Mouse (Mus musculus) forebrain, embryonic 10.5 days (tissue): ENCODE measurements around the gene Ctnnd2. TPM values are rescaled to one million over a fixed set of nuclear protein-coding genes. Genes with fewer than 3 reads are reported as not detected.

Experiments used
- DNase-seq: peaks from one replicate; pipeline ENCODE4 v3.0.0-alpha.2; 2017; ENCODE audit warnings: low spot score; ENCODE audit errors: extremely low spot score
- H3K27ac ChIP-seq: fragments of 300-500 bp; sonication (generic); 2 replicates; pipeline ENCODE4 v1.5.1; 2016; ENCODE audit warnings: mild to moderate bottlenecking
- H3K27me3 ChIP-seq: fragments of 300-500 bp; sonication (generic); 2 replicates; pipeline ENCODE4 v1.6.1; 2016; ENCODE audit warnings: mild to moderate bottlenecking; ENCODE audit not compliant: poor library complexity, severe bottlenecking
- H3K36me3 ChIP-seq: fragments of 300-500 bp; sonication (generic); replicated peaks from 2 replicates; pipeline ENCODE4 v1.6.1; 2016; ENCODE audit warnings: mild to moderate bottlenecking, moderate library complexity
- H3K4me1 ChIP-seq: fragments of 300-500 bp; sonication (generic); 2 replicates; pipeline ENCODE4 v1.6.1; 2016
- H3K4me3 ChIP-seq: fragments of 300-500 bp; sonication (generic); 2 replicates; pipeline ENCODE4 v1.5.1; 2016; ENCODE audit warnings: mild to moderate bottlenecking, moderate library complexity
- H3K9me3 ChIP-seq: fragments of 300-500 bp; sonication (generic); 2 replicates; pipeline ENCODE4 v1.6.1; 2016; ENCODE audit warnings: mild to moderate bottlenecking, moderate library complexity
- WGBS: fragments of 180-500 bp; shearing (Covaris S2); methylation state at CpG from one replicate; pipeline ENCODE4 v1.1.7; 2016; 5-methylcytosine and 5-hydroxymethylcytosine counted together
- polyA plus RNA-seq: library from polyadenylated mRNA; unstranded; fragments of >200 nt; fragmentation: Nextera tagmentation; extraction: Ambion mirVana; gene quantifications from 2 replicates; pipeline ENCODE4 v1.2.1, GENCODE M21; 2016

Ctnnd2 gene
- polyA plus RNA-seq, 1 experiment from 2014 or later = 25.3 TPM

DNA sequence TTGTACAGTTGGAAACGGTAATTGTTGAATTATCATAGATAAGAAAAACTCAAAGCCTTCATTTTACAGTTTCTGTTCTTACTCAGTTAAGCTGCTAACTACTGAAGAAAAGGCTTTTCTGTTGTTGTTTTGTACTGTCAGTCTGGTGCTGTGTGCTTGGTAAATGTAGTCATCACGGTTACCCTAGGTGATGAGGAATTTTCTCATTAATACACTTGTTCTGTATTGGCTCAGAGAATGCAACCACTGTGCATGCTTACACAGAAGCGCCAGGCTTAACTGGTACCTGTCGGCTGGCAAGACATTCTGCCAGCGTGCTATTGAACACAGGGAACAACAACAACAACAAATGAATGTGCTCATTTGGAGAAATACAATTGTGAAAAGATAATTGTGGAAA lies 103.3 kb downstream of the Ctnnd2 start:
- no peak overlapping the region for H3K27ac ChIP-seq
- no peaks in the 10 kb centered on the region for H3K27me3 ChIP-seq
- no peak overlapping the region for H3K4me3 ChIP-seq
- H3K9me3 ChIP-seq = no peaks in the 10 kb centered on the region
- DNase-seq = no peak
- H3K4me1 ChIP-seq = peaks cover 12% of the 10 kb centered on the region; the same call in 1 of the 2 replicates
- whole genome bisulfite sequencing = 87% methylated on average over 5 of the region's 5 CpGs
- H3K36me3 ChIP-seq = no peaks in the 10 kb centered on the region

GRCm38 (mm10) chr15:30276691-30277090 lies 104.3 kb downstream of the Ctnnd2 start:
- whole genome bisulfite sequencing = 88% methylated on average over 4 of the region's 4 CpGs
- Histone ChIP-seq H3K4me3 (no peak overlapping the region), H3K9me3 (no peaks in the 10 kb centered on the region), H3K4me1 (peaks cover 12% of the 10 kb centered on the region; the same call in 1 of the 2 replicates), H3K27me3 (no peaks in the 10 kb centered on the region), H3K36me3 (no peaks in the 10 kb centered on the region), H3K27ac (no peak overlapping the region)
- DNase-seq = no peak

GRCm38 (mm10) chr15:30278610-30279009 lies 106.2 kb downstream of the Ctnnd2 start:
- Histone ChIP-seq H3K9me3 (no peaks in the 10 kb centered on the region), H3K27me3 (no peaks in the 10 kb centered on the region), H3K4me1 (peaks cover 12% of the 10 kb centered on the region; the same call in 1 of the 2 replicates), H3K36me3 (no peaks in the 10 kb centered on the region), H3K4me3 (no peak overlapping the region), H3K27ac (no peak overlapping the region)
- DNase-seq = no peak
- 76% methylated on average over 4 of the region's 4 CpGs for WGBS

DNA sequence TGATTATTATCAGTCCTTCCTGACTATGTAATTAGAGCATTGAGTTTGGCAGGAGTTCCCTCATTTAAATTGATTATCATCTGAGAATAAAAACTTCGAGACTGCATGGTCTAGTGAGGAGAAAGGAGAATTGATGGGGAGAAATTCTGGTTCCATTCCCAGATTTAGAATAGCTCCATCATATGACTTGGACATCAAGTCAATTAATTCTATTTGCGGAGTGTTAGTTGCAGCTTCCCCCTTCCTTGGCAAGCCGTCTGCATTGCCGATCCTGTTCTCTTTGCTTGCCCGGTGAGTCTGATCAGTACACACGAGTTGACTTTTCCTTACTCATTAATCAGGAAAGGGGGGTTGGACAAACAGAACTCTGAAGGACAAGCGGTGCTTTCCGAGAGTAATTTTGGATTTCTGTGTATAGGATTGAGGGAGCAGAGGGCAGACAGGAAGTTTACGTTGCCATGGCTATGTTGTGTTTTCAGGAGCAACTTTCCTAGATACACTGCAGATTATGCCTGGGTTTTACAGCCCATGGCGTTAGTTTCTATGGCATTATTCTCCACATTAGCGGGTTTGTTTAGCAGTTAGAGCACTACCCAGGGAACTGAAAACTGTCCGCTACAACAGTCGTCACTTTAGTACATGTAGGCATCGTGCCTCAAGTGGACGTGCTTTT lies 113.3 kb downstream of the Ctnnd2 start:
- H3K9me3 ChIP-seq = no peaks in the 10 kb centered on the region
- no peak overlapping the region for H3K4me3 ChIP-seq
- H3K27me3 ChIP-seq = no peaks in the 10 kb centered on the region
- no peak overlapping the region for H3K27ac ChIP-seq
- no peaks in the 10 kb centered on the region for H3K36me3 ChIP-seq
- no peaks in the 10 kb centered on the region for H3K4me1 ChIP-seq
- no peak for DNase-seq
- 93% methylated on average over 15 of the region's 15 CpGs for WGBS

DNA sequence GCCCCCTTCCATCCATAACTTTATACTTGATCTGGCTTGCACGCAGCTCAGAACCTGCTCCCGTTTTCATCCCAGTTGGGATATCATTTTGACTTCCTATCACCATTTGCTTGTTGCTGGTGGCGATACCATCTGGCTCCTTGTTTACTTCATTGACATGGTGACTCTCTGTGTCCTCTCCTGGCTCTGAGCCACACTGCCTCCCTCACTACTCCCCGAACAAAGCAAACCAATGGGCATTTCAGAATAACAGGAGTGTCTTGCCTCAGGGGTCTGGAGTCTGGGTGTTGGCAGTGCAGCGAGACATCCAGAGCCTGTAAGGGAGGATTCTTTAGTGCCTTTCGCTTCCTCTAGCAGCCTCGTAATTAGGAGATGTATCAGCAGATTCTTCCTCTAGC lies 113.9 kb downstream of the Ctnnd2 start:
- no peaks in the 10 kb centered on the region for H3K9me3 ChIP-seq
- no peaks in the 10 kb centered on the region for H3K36me3 ChIP-seq
- no peak for DNase-seq
- 89% methylated on average over 7 of the region's 7 CpGs for WGBS
- no peak overlapping the region for H3K4me3 ChIP-seq
- H3K27me3 ChIP-seq = no peaks in the 10 kb centered on the region
- H3K27ac ChIP-seq = no peak overlapping the region
- no peaks in the 10 kb centered on the region for H3K4me1 ChIP-seq

DNA sequence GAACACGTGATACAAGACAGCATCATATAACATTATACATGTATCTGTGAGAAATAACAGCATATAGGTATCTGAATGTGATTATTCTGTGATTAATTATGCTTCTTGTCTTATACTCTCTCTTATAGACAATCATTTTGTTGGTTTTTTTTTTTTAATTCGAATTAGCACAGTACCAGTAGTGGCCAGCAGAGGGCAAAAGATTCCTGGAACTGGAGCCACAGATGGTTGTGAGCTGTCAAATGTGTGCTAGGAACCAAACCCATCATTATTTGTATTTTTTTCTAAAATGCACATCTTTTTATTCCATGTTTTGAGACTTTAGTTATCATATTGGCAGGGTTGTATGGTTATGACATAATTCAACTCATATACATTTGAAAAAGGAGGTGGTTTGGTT lies 130.4 kb downstream of the Ctnnd2 start:
- Histone ChIP-seq H3K36me3 (no peaks in the 10 kb centered on the region), H3K4me3 (no peak overlapping the region), H3K27ac (no peak overlapping the region), H3K4me1 (no peaks in the 10 kb centered on the region), H3K27me3 (no peaks in the 10 kb centered on the region), H3K9me3 (peaks cover 13% of the 10 kb centered on the region)
- 71% methylated on average over 2 of the region's 2 CpGs for WGBS
- DNase-seq = no peak

DNA sequence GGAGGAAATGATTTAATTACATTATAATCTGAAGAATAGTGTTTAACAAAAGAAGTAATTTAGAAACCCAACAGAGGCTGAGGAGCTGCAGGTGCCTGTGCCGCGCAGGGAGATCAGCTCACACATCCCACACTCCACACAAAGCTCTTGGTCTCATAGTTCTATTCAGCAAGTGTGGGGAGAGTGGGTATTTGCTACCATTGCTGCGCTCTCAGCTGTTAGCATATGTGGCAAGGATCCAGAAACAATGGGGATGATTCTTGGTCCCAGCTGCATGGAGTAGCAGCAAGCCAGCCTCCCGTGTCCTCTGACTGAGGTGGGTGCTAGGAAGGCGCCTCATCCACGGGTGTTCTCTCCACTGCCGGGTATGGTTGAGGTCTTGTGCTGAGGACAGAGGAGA lies 134.0 kb downstream of the Ctnnd2 start:
- peaks cover 6% of the 10 kb centered on the region; the same call in 1 of the 2 replicates for H3K9me3 ChIP-seq
- H3K27me3 ChIP-seq = no peaks in the 10 kb centered on the region
- no peaks in the 10 kb centered on the region for H3K4me1 ChIP-seq
- H3K36me3 ChIP-seq = no peaks in the 10 kb centered on the region
- H3K4me3 ChIP-seq = no peak overlapping the region
- 92% methylated on average over 7 of the region's 7 CpGs for WGBS
- H3K27ac ChIP-seq = no peak overlapping the region
- DNase-seq = no peak

GRCm38 (mm10) chr15:30322543-30322942 lies 150.2 kb downstream of the Ctnnd2 start:
- Histone ChIP-seq H3K27me3 (no peaks in the 10 kb centered on the region), H3K4me1 (no peaks in the 10 kb centered on the region), H3K9me3 (peaks cover 2% of the 10 kb centered on the region; the same call in 1 of the 2 replicates), H3K27ac (no peak overlapping the region), H3K36me3 (no peaks in the 10 kb centered on the region), H3K4me3 (no peak overlapping the region)
- WGBS = 84% methylated on average over 2 of the region's 2 CpGs
- no peak for DNase-seq

- H3K27me3 ChIP-seq = no peaks in the 10 kb centered on the region
- 88% methylated on average over 2 of the region's 2 CpGs for WGBS
- H3K4me3 ChIP-seq = no peak overlapping the region
- H3K4me1 ChIP-seq = no peaks in the 10 kb centered on the region
- H3K27ac ChIP-seq = no peak overlapping the region
- no peaks in the 10 kb centered on the region for H3K9me3 ChIP-seq
- H3K36me3 ChIP-seq = no peaks in the 10 kb centered on the region
- DNase-seq = no peak
Observed at GRCm38 (mm10) chr15:30333336-30334310, 161.2 kb downstream of the Ctnnd2 start.

DNA sequence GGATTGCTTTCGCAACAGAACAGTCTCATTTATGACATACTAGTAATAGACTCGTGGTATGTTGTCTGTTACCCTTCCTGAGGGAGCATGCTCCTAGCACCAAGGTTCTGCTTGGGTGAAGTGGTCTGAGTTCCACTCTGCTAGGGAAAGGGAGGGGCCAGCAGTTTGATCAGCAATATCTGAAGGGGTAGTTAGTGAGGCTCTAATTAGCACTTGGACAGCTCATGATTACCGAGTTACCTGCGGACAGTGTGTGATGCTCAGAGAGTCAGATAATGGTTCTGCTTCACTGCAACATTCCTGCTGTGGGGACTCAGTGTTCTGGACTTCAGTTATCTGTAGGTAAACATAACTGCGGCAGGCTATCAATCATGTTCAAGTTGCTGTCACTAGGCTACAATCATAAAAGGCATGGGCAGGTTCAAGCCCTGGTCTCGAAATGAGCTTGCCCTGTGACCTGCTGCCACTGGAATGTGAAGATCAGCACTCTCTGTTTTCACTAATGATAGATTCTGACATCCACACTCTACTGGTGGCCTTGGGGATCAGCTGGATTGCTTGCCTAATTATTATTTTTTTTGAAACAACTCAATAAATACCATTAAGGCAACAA lies 166.3 kb downstream of the Ctnnd2 start:
- H3K4me3 ChIP-seq = no peak overlapping the region
- no peaks in the 10 kb centered on the region for H3K9me3 ChIP-seq
- WGBS = 85% methylated on average over 6 of the region's 6 CpGs
- H3K36me3 ChIP-seq = no peaks in the 10 kb centered on the region
- H3K4me1 ChIP-seq = no peaks in the 10 kb centered on the region
- DNase-seq = no peak
- H3K27me3 ChIP-seq = no peaks in the 10 kb centered on the region
- no peak overlapping the region for H3K27ac ChIP-seq

DNA sequence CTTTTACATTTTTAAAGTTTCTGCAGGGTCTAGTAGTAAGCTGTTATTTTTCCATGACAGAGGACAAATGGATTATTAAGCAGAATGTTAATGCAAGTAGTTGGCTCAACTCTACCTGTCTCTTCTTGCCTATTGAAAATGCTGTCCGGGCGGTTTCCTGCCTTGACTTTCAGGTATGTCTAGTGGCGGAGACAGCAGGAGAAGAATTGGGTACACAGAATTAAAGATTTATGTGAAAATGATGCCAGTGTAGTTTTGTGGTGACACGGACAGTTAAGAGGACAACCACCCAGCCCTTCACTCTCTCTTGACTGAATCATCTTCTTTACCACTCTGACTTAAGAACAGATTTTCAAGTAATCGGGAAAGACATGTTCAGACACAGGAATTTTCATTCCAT lies 173.4 kb downstream of the Ctnnd2 start:
- Histone ChIP-seq H3K4me1 (no peaks in the 10 kb centered on the region), H3K27ac (no peak overlapping the region), H3K4me3 (no peak overlapping the region), H3K27me3 (no peaks in the 10 kb centered on the region), H3K36me3 (no peaks in the 10 kb centered on the region), H3K9me3 (no peaks in the 10 kb centered on the region)
- DNase-seq = no peak
- WGBS = 95% methylated on average over 5 of the region's 5 CpGs

- H3K27me3 ChIP-seq = no peaks in the 10 kb centered on the region
- H3K4me3 ChIP-seq = no peak overlapping the region
- H3K9me3 ChIP-seq = no peaks in the 10 kb centered on the region
- H3K4me1 ChIP-seq = peaks cover 15% of the 10 kb centered on the region
- H3K36me3 ChIP-seq = no peaks in the 10 kb centered on the region
- no peak overlapping the region for H3K27ac ChIP-seq
- no peak for DNase-seq
- 100% methylated on average over 1 of the region's 1 CpGs for WGBS
Observed at GRCm38 (mm10) chr15:30364491-30364890, 192.1 kb downstream of the Ctnnd2 start.

- 83% methylated on average over 7 of the region's 7 CpGs for WGBS
- Histone ChIP-seq H3K27ac (no peak overlapping the region), H3K4me3 (no peak overlapping the region), H3K27me3 (no peaks in the 10 kb centered on the region), H3K9me3 (no peaks in the 10 kb centered on the region), H3K4me1 (peaks cover 16% of the 10 kb centered on the region), H3K36me3 (no peaks in the 10 kb centered on the region)
- no peak for DNase-seq
Observed at GRCm38 (mm10) chr15:30369997-30370396, 197.6 kb downstream of the Ctnnd2 start.
